Mouse (Mus musculus) left cerebral cortex, postnatal 25 days (tissue): ENCODE data around the gene Gabrr1. TPM values are rescaled to one million over a fixed set of nuclear protein-coding genes. Genes with fewer than 3 reads are reported as not detected.

ENCODE experiments used
- DNase-seq, 2 experiments: peaks; one replicate each; pipeline ENCODE4 v3.0.0; 2022; ENCODE audit warnings: low spot score in 2 of 2, mixed read lengths in 1 of 2
- intact Hi-C: fragments of 180-260 bp; cut with DNase I; formaldehyde crosslinking; loops from one replicate; pipeline ENCODE4 v1.15.1; 2025
- total RNA-seq, 2 experiments: library from RNA; stranded (reverse); gene quantifications; 2 replicates each; pipeline ENCODE4 v1.2.3; 2021

Gene Gabrr1
- total RNA-seq, 2 experiments from 2014 or later = 0.14 to 0.25 TPM

GRCm38 (mm10) chr4:33198117-33198516 is 65.8 kb downstream of the Gabrr1 start:
- no peak for DNase-seq
- intact Hi-C loops = no loop called here

GRCm38 (mm10) chr4:33204682-33205081 is 72.4 kb downstream of the Gabrr1 start:
- peak; percentile 34 to 57 for DNase-seq
- intact Hi-C loops = loop anchor here (1.0 kb wide), 1 partner anchor 80 kb away; no protein-coding TSS in a partner anchor

GRCm38 (mm10) chr4:33207551-33207950 is 75.2 kb downstream of the Gabrr1 start:
- intact Hi-C loops = no loop called here
- no peak for DNase-seq

DNA sequence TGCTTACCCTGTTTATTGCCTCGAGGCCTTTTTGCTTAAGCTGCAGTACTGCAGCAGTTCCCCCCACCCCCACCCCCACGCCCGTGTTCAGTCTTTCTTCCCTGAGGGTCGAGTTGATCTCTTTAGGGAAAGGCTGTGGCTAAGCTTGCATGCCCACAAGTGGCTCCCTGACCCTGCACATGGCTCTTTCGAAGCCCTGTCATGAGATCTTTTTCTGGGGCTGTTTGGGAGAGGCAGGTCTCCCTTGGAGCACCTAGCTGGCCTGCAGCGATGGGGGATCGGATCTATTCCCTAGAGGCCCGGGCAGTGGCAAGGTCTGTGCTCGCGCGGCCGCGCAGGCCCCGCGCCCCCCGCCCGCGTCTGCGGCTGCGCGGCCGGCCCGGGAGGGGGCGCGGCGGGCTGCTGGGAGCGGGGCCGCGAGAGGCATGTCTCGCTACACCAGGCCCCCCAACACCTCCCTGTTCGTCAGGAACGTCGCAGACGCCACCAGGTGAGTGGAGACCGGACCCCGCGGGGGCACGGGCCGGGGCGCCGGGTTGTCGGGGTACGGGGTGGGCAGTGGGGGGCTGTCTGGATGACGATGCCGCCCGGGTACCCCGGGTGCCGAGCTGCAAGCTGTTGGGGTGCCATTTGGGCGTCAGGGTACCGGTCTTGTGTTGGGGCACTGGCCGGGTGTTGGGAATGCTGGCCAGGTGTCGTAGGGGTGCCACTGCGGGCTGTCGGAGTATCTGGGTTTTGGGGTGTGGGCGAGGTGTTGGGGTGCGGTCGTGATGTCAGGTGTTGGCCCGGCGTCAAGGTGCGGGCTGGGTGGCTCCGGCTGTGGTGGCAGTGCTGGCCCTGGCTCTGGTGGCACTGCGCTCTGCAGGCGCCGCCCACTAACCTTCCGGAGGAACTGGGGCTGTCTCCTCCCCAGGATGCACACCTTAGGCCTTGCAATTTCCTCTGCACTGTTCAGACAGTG is 76.8 kb downstream of the Gabrr1 start, which contains the start of gene Srsf12:
Srsf12 (plus strand) TSS at position 111 of the 961 bp plus-strand sequence.
- intact Hi-C loops = loop anchor here (2.0 kb wide), 2 partner anchors 40 to 84 kb away; no protein-coding TSS in a partner anchor
- peak; percentile 52 to 53 for DNase-seq

Other genes starting within 250 kb of the Gabrr1 start
- gene Ankrd6, start 181.7 kb upstream of the Gabrr1 start, total RNA-seq = 10 to 100 TPM; 43.3 to 51.8 TPM
- 10 to 100 TPM; 84.7 to 88.3 TPM for gene Rragd, start 149.5 kb upstream of the Gabrr1 start, total RNA-seq
- 100 to 1,000 TPM; 107 to 113 TPM for gene Ube2j1, start 101.1 kb upstream of the Gabrr1 start, total RNA-seq
- gene Gabrr2, start 69.5 kb upstream of the Gabrr1 start, total RNA-seq = under 1 TPM; 0.25 to 0.41 TPM
- gene Pm20d2, start 57.2 kb downstream of the Gabrr1 start, total RNA-seq = 1 to 10 TPM; 5.8 to 6.3 TPM
- gene Srsf12, start 76.5 kb downstream of the Gabrr1 start, total RNA-seq = 10 to 100 TPM; 22.1 to 24.8 TPM
- gene Pnrc1, start 157.6 kb downstream of the Gabrr1 start, total RNA-seq = 100 to 1,000 TPM; 130 to 145 TPM
- 10 to 100 TPM; 23.2 to 27.1 TPM for gene Rngtt, start 177.8 kb downstream of the Gabrr1 start, total RNA-seq